Mouse (Mus musculus): Measurements from ENCODE around the gene Agpat2. TPM values are rescaled to one million over a fixed set of nuclear protein-coding genes. Genes with fewer than 3 reads are reported as not detected.
A peak's percentile ranks its signal among the peaks of the same experiment; 100 is the strongest.

Gene Agpat2
- total RNA-seq, 2 experiments from 2014 or later, result 37.0 to 43.6 TPM

GRCm38 (mm10) chr2:26599965-26600364 is 4.3 kb downstream of the Agpat2 start:
- no peak for ATAC-seq (ENCODE audit: poor library complexity, severe bottlenecking)

DNA sequence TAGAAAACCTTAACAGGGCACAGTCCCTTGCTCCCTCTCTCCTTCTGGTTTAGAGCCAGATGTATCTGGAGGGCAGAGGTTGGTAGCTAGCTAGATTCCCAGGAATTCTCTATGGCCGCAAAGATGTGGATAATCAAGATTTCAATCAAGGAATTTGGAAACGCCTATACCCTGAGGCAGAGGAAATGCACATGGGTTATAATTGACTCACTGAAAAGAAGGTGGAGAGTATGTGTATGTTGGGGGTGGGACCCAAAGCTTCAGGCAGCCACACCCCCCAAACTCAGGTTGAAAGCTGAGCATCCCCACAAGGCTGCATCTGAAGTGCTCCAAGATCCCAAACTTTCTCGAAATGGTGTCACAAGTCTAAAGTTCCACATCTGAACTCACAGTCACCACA is 5.8 kb downstream of the Agpat2 start:
- no peak for ATAC-seq (ENCODE audit: poor library complexity, severe bottlenecking)

- ATAC-seq (ENCODE audit: poor library complexity, severe bottlenecking), result peak; percentile 63
Observed at GRCm38 (mm10) chr2:26597810-26598209, 6.4 kb downstream of the Agpat2 start.

- no peak for ATAC-seq (ENCODE audit: poor library complexity, severe bottlenecking)
Observed at GRCm38 (mm10) chr2:26596898-26597297, 7.3 kb downstream of the Agpat2 start.

DNA sequence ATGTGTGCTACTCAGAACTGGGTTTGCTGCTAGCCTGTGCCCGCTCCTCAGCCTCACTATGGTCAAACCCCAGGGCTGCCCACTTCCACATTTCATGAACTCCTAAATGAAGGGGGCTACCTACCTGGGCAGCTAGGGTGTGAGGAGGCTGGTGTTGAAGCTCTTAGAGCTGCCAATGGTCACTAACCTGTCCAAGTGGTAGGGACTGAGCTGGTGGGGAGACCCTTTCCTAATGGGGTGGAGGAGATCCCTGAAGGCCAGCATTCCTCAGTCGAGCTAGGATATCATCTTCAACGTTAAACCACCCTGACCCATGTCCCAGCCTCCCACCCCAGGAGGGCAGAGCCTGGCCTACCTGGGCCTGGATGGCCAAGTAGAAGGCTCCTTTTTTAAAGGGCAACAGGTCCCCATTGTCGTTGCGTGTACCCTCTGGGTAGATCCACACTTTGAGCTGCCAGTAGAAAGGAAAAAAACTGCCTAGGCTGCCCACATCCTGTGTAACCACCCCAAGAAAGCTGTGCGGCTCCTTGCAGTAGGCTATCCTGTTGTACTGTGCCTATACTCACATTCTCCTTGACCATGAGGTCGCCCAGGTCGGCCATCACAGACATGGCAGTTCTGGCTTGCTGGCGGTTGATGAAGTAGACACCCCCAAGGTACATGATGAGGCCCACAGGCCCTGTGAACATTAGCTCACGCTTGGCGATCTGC is 8.3 kb downstream of the Agpat2 start:
- no peak for ATAC-seq (ENCODE audit: poor library complexity, severe bottlenecking)

DNA sequence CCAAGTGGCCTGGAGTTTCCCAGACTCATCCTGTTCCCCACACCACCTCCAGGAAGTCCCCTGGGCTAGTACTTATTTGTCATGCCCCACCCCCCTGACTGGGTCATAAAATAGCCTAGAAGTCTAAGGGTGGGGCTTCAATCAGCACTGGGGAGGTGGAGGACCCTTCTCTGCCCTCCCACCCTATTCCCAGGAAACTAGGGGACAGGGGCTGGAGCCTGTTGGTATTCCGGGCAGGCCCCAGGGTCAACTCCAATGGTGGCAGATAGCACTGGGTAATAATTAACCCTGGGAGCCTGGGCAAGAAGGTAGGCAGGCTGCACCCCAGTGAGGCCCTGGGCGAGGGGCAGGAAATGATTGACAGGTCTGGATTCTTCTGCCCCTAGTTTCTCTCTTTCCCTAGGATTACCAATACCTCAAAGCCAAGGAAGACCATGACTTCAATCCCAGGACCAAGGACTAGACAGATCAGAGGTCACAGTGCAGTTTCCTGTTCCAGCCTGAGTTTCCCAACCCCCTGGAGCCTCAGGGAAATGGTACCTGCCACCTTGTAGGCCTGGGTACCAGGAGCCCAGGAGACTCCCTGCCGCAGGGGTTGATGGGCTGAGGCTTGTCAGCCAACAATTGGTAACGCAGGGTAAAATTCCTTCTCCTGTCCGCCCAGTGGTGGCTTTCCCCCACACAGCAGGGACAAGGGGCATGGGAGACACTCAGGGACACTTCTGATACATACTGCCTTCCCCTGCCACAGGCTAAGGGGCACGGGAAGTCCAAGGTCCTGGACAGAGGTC is 9.1 kb downstream of the Agpat2 start:
- ATAC-seq (ENCODE audit: poor library complexity, severe bottlenecking), result no peak

- no peak for ATAC-seq (ENCODE audit: poor library complexity, severe bottlenecking)
Observed at GRCm38 (mm10) chr2:26594461-26594933, 9.7 kb downstream of the Agpat2 start.

DNA sequence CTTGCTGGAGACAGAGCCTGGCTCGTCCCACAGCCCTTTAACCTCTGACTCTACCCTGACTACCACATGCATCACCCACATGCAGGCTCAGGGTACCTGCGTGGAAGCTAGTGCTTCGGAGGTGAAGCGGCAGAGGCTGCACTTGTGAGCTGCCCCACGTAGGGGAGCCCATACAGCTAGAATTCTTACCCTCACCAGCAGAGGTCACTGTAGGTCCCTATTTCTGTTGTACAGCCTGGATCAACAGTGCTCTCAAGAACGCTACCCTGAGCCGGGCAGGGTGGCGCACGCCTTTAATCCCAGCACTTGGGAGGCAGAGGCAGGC is 10.2 kb downstream of the Agpat2 start:
- peak; percentile 80 for ATAC-seq (ENCODE audit: poor library complexity, severe bottlenecking)

- ATAC-seq (ENCODE audit: poor library complexity, severe bottlenecking), result no peak
Observed at GRCm38 (mm10) chr2:26593211-26594021, 10.8 kb downstream of the Agpat2 start.

DNA sequence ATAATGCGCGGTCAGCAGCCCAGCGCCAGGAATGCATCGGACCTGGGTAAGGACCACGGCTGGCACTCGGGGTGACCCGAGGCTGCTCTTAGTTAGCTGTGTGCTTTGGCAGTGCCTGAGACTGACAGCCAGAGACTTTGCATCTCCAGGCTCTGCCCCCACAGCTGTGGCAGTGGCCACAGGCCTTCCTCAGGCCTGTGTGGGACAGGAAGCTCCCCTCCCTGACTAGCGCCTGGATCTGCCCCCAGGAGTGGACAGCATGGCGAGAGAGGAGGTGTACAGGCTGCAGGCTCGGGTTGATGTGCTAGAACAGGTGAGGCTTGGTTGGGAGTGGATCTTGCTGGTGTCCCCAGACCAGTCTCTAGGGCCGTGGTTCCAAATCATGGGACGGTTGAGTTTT is 12.8 kb downstream of the Agpat2 start:
- no peak for ATAC-seq (ENCODE audit: poor library complexity, severe bottlenecking)

DNA sequence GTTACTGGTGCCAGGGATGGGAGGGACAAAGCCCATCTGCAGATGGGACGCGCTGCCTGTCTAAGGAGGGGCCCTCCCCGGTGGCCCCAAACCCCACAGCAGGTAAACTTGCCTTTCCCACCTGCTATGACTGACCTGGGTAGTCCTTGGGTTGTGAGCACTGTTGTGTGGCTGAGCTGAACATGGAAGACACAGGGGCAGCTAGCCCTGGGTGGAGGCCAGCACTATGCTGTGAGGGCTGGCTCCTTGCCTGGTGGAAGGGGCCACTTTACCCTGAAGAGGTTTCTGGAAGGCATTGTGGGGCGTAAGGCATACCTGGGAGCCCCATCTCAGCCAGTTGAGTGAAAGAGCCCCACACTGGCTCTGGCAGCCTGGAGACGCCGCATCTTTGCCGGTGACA is 13.3 kb downstream of the Agpat2 start:
- no peak for ATAC-seq (ENCODE audit: poor library complexity, severe bottlenecking)

DNA sequence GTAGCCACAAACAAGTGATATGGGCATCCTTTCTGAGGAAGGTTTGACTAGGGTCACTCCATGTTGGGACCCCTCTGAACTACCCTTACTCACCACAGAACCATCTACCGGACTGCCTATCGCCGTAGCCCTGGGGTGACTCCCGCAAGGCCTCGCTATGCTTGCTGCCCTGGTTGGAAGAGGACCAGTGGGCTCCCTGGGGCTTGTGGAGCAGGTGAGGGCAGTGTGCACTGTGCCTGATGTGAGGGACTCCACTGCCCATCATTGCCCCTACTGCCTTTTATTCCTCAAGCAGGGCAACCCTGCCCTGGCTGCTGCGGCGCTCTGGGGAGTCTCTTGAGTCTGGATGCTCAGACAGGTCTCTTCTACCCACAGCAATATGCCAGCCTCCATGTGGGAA is 13.9 kb downstream of the Agpat2 start:
- ATAC-seq (ENCODE audit: poor library complexity, severe bottlenecking), result no peak

DNA sequence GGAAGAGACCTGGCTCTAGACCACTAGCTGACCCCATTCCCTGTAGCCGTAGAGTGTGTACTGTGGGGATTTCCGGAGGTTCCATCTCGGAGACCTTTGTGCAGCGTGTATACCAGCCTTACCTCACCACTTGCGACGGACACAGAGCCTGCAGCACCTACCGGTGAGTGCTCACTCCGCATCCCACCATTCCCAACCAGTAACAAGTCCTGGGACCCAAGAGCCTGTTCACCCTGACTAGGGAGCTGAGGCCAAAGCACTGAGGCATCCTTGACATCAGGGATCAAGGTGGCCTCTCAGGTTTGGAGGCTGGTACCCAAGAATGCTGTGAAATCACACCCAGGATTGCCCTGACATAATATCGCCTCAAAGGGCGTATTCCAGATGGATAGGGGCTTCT is 14.9 kb downstream of the Agpat2 start:
- no peak for ATAC-seq (ENCODE audit: poor library complexity, severe bottlenecking)

DNA sequence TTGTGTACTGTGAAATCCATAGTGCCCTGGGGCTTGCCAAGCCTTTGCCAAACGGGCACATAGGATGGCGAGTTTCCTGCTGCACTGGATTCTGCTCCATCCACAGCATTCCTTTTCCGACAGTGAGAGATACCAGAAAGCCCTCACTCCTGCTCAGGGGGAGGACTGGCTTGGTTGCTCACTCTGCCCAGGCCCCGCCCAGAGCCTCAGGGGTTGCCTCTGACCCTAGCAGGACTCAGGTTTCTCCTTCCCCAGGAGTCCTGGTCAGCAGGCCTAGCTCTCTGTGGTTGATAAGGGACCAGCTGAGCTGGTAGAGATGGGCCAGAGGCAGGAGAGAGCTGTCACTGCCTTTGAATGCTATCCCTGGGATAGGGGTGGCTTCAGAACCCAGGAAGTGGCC is 15.6 kb downstream of the Agpat2 start:
- ATAC-seq (ENCODE audit: poor library complexity, severe bottlenecking), result no peak

GRCm38 (mm10) chr2:26587044-26587405 is 17.2 kb downstream of the Agpat2 start:
- peak; percentile 47 for ATAC-seq (ENCODE audit: poor library complexity, severe bottlenecking)

DNA sequence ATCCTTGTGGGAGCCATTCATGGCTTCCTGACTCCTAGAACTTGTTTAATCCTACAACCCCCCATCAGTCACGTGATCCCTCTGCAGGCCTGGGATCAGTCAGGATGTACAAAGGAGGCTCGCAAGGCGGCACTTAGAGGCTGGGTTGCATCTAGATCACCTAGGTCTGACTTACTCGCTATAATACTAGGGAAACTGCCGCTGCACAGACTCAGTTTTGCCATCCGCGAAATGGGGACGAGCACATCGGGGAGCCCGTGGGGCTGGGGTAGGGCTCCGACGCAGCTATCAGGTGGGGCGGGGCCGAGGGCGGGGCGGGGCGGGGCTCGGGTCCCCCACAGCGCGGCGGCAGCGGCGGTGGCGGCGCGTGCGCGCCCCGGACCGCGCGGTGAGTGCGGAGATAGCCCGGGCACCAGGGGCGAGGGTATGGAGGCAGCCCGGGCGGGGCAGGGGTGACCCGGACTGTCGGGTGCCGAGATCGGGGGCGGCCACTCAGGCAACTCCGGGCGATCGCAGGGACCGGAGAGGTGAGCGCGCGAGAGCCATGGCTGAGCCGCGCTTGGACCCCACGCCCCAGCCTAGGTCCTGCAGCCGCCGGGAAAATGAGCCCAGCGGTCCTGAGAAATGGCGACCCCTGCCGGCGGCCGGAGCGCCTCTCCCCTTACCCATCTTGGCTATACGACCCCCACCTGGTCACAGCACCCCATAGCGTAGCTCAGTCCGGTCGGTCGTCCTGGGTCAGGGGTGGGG is 17.7 kb downstream of the Agpat2 start, which contains the start of gene Gm20532:
TSS of gene Gm20532 (plus strand) at position 346 of the 750 bp plus-strand sequence.
- ATAC-seq (ENCODE audit: poor library complexity, severe bottlenecking), result peak; percentile 36

DNA sequence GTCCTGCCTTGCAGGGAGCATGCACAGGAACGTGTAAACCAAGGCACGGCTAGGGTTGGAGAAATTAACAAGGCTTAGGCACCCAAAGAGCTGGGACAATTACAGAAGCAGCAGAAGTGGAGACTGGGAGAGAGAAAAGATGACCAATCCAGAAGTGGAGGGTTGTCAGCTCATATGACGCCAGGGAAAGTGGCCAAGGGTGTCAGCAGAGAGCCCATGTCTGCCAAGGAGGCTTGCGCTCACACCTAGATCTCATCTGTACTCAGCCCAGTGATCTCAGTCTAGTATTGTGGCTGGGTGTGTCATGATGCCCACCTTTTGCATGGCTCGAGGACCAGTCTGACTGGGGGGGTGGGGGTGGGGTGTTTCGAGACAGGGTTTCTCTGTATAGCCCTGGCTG is 18.5 kb downstream of the Agpat2 start:
- ATAC-seq (ENCODE audit: poor library complexity, severe bottlenecking), result no peak

GRCm38 (mm10) chr2:26583640-26584039 is 20.6 kb downstream of the Agpat2 start:
- no peak for ATAC-seq (ENCODE audit: poor library complexity, severe bottlenecking)

DNA sequence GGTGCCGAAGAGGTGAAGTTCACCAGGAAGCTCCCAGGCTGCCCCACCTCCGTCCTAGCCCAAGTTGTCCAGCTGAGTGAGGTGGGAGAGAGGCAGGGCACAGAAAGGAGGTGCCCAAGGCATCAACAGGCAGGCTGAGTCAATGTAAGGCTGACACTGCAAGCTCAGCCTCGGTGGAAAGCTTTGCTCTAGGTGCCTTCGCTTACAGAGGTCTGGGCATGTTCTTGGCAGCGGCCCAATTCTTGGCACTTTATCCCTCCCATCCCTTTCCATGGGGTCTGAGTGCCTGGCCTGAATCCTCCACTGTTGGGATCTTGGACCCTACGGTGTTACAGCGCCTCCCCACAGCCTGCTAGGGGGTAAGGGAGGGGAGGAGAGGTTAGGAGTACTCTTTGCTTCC is 21.5 kb downstream of the Agpat2 start:
- ATAC-seq (ENCODE audit: poor library complexity, severe bottlenecking), result no peak

DNA sequence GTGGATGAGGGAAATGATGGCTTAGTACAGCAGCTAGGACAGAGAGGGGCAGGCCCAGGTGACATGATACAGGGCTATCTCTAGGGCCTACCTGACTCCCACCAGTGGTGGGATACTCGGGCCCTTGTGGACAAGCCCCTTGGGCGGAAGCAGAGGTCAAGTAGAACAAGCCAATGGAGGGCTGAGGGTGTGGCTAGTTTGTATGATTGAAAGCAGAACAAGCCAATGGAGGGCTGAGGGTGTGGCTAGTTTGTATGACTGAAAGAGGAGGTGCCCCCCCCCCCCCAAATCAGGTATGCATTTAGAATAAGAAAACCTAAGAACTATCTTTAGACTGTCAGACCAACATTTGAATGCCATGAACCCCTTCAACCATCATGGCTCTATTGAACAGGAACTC is 22.0 kb downstream of the Agpat2 start:
- ATAC-seq (ENCODE audit: poor library complexity, severe bottlenecking), result no peak

- ATAC-seq (ENCODE audit: poor library complexity, severe bottlenecking), result no peak
Observed at GRCm38 (mm10) chr2:26580751-26581150, 23.5 kb downstream of the Agpat2 start.
